8 mouse cellular contexts compared by ENCODE assay signal in the genomic region with DNA sequence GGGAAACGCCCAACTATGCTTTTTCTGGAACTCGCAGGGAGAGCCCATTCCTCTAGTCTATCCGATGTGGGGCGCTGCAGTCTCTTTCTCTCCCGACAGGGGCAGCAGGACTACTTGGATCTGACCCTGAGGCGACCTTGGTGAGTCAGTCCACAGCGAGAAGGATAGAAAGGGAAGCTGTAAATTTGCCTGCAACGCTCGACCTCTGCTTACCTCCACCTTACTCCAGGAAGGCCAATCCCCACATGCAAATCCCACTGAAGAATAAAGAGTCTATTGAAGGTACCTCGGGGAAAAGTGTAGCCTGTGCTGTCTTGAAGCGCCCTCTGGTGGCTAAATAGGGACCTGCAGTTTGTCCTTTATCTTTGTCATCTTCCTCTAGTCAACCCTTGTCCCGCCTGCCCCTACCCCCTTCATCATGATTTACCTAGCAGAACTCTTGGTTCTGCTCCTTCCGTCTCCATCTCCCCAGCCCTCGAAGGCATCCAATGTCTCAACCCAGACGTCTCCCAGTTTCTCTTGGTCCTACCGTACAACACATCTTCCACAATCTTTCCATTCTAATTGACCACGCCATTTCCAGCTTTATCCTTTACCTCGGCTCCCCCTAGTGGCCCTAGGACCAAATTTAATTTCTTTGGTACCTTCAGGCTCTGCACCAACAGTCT. TPM values are rescaled to one million over a fixed set of nuclear protein-coding genes. Genes with fewer than 3 reads are reported as not detected.
DNase-seq lines count a peak whose midpoint lies in the region; ATAC-seq and TF ChIP-seq lines count a peak whose summit lies in the region.

No protein-coding gene starts in this region.

- H3K36me3 ChIP-seq in heart, embryonic 10.5 days = no peaks in the 10 kb centered on the region
- no peaks in the 10 kb centered on the region for H3K36me3 ChIP-seq in kidney, embryonic 15.5 days

- H3K4me1 ChIP-seq in bone marrow macrophage, adult 2 months (ENCODE audit: control insufficient read depth, insufficient read depth, low read length) = no peaks in the 10 kb centered on the region
- peaks cover 11% of the 10 kb centered on the region for H3K4me1 ChIP-seq in embryonic fibroblast, embryonic 13.5 days (ENCODE audit: control insufficient read depth, insufficient read depth, low read length)
- peaks cover 55% of the 10 kb centered on the region for H3K4me1 ChIP-seq in heart, embryonic 10.5 days
- H3K4me1 ChIP-seq in kidney, embryonic 15.5 days = peaks cover 57% of the 10 kb centered on the region

- peak; percentile 94 for DNase-seq in A20 (ENCODE audit: low read depth, low spot score)
- DNase-seq in heart, embryonic 10.5 days (ENCODE audit: low spot score) = no peak
- peak; percentile 83 for DNase-seq in liver
- peak; percentile 84 to 95 for DNase-seq in spleen, postnatal 4 days (ENCODE audit: low spot score in 2 of 2)

- no peak overlapping the region for H3K27ac ChIP-seq in bone marrow macrophage, adult 2 months (ENCODE audit: insufficient read depth, low read depth, low read length)
- H3K27ac ChIP-seq in embryonic fibroblast, embryonic 13.5 days (ENCODE audit: insufficient read depth, low read length) = 0 out of 2 replicates have a peak overlapping the region, but pooled peaks have one; percentile 10
- H3K27ac ChIP-seq in heart, embryonic 10.5 days = peak overlapping the region; percentile 85
- H3K27ac ChIP-seq in kidney, embryonic 15.5 days = no peak overlapping the region

- no peaks in the 10 kb centered on the region for H3K9me3 ChIP-seq in heart, embryonic 10.5 days
- H3K9me3 ChIP-seq in kidney, embryonic 15.5 days (replicated peaks) = no peaks in the 10 kb centered on the region

- no peaks in the 10 kb centered on the region for H3K27me3 ChIP-seq in heart, embryonic 10.5 days (ENCODE audit: insufficient read depth, poor library complexity, severe bottlenecking)
- peaks cover 16% of the 10 kb centered on the region for H3K27me3 ChIP-seq in kidney, embryonic 15.5 days

- peak; percentile 89 for TF ChIP-seq CTCF in bone marrow macrophage, adult 2 months (IDR thresholded peaks at IDR 0.05; ENCODE audit: low read depth, low read length)
- TF ChIP-seq CTCF in embryonic fibroblast, embryonic 13.5 days (IDR thresholded peaks at IDR 0.05; ENCODE audit: borderline replicate concordance, insufficient read depth, low read length) = peak; percentile 40; the same call in 1 of the 2 replicates

- no peak for TF ChIP-seq POLR2A in bone marrow macrophage, adult 2 months (IDR thresholded peaks at IDR 0.05; ENCODE audit: borderline replicate concordance, low read depth, low read length)
- TF ChIP-seq POLR2A in embryonic fibroblast, embryonic 13.5 days (IDR thresholded peaks at IDR 0.05; ENCODE audit: low read depth, low read length) = no peak

- H3K4me2 ChIP-seq in kidney, embryonic 15.5 days = peak overlapping the region; percentile 76

- WGBS in heart, embryonic 10.5 days = under 1% methylated on average over 18 of the region's 18 CpGs
- WGBS in kidney, embryonic 15.5 days = under 1% methylated on average over 18 of the region's 18 CpGs

- H3K9ac ChIP-seq in kidney, embryonic 15.5 days = peak overlapping the region; percentile 19; the same call in 1 of the 2 replicates

- peak overlapping the region; percentile 34 for H3K4me3 ChIP-seq in bone marrow macrophage, adult 2 months (ENCODE audit: insufficient read depth, low read length)
- peak overlapping the region; percentile 45 for H3K4me3 ChIP-seq in embryonic fibroblast, embryonic 13.5 days (ENCODE audit: insufficient read depth, low read length)
- peak overlapping the region; percentile 57 for H3K4me3 ChIP-seq in heart, embryonic 10.5 days
- peak overlapping the region; percentile 44 for H3K4me3 ChIP-seq in kidney, embryonic 15.5 days (replicated peaks)

- ATAC-seq in kidney, embryonic 15.5 days (replicated peaks; ENCODE audit: low FRiP score) = peak; percentile 24
- ATAC-seq in monocyte, adult 5-6 weeks (replicated peaks; ENCODE audit: insufficient number of reproducible peaks, low FRiP score, low TSS enrichment, poor library complexity, severe bottlenecking) = peak; percentile 57

RNA-seq across cellular contexts. Expression of a gene that starts 4.3 kb away (rescaled TPM):
- polyA plus RNA-seq in bone marrow macrophage, adult 2 months (2012; ENCODE audit: insufficient read depth, insufficient read length, missing spikeins) = not detected in 2 replicates
- 0.08 and 0.32 TPM in 2 replicates for polyA plus RNA-seq in embryonic fibroblast, embryonic 13.5 days (2011; ENCODE audit: insufficient read length, low read depth, missing spikeins)
- 15.2 and 18.5 TPM in 2 replicates for polyA plus RNA-seq in heart, embryonic 10.5 days (2016; fragmentation: Nextera tagmentation; extraction: Ambion mirVana)
- 3.4 and 4.1 TPM in 2 replicates for polyA plus RNA-seq in kidney, embryonic 15.5 days (2015; fragmentation: Nextera tagmentation; extraction: Ambion mirVana)
- total RNA-seq in monocyte, adult 5-6 weeks (2017) = 0.38 TPM in 1 of 3 replicates, not detected in the others

Comparison
In these comparisons a context has a peak if more than half of its experiments do, and no peak if none do; other contexts are left out.
1. H3K27ac ChIP-seq: peak in embryonic fibroblast, embryonic 13.5 days (single experiment) and heart, embryonic 10.5 days (single experiment); none in bone marrow macrophage, adult 2 months (single experiment) and kidney, embryonic 15.5 days (single experiment).
2. Peak in every context shown above with its lines, with median percentiles within 50 percentile points of each other: H3K4me3 ChIP-seq.